Mouse (Mus musculus) forebrain, embryonic 10.5 days (tissue): ENCODE data around the gene Nup98. TPM values are rescaled to one million over a fixed set of nuclear protein-coding genes. Genes with fewer than 3 reads are reported as not detected.

Experiments used
- DNase-seq: peaks from one replicate; pipeline ENCODE4 v3.0.0-alpha.2; 2017; ENCODE audit warnings: low spot score; ENCODE audit errors: extremely low spot score
- H3K27ac ChIP-seq: fragments of 300-500 bp; sonication (generic); 2 replicates; pipeline ENCODE4 v1.5.1; 2016; ENCODE audit warnings: mild to moderate bottlenecking
- H3K27me3 ChIP-seq: fragments of 300-500 bp; sonication (generic); 2 replicates; pipeline ENCODE4 v1.6.1; 2016; ENCODE audit warnings: mild to moderate bottlenecking; ENCODE audit not compliant: poor library complexity, severe bottlenecking
- H3K36me3 ChIP-seq: fragments of 300-500 bp; sonication (generic); replicated peaks from 2 replicates; pipeline ENCODE4 v1.6.1; 2016; ENCODE audit warnings: mild to moderate bottlenecking, moderate library complexity
- H3K4me1 ChIP-seq: fragments of 300-500 bp; sonication (generic); 2 replicates; pipeline ENCODE4 v1.6.1; 2016
- H3K4me3 ChIP-seq: fragments of 300-500 bp; sonication (generic); 2 replicates; pipeline ENCODE4 v1.5.1; 2016; ENCODE audit warnings: mild to moderate bottlenecking, moderate library complexity
- H3K9me3 ChIP-seq: fragments of 300-500 bp; sonication (generic); 2 replicates; pipeline ENCODE4 v1.6.1; 2016; ENCODE audit warnings: mild to moderate bottlenecking, moderate library complexity
- WGBS: fragments of 180-500 bp; shearing (Covaris S2); methylation state at CpG from one replicate; pipeline ENCODE4 v1.1.7; 2016; 5-methylcytosine and 5-hydroxymethylcytosine counted together
- polyA plus RNA-seq: library from polyadenylated mRNA; unstranded; fragments of >200 nt; fragmentation: Nextera tagmentation; extraction: Ambion mirVana; gene quantifications from 2 replicates; pipeline ENCODE4 v1.2.1, GENCODE M21; 2016

Nup98 gene
- polyA plus RNA-seq, 1 experiment from 2014 or later, result 45.9 TPM

DNA sequence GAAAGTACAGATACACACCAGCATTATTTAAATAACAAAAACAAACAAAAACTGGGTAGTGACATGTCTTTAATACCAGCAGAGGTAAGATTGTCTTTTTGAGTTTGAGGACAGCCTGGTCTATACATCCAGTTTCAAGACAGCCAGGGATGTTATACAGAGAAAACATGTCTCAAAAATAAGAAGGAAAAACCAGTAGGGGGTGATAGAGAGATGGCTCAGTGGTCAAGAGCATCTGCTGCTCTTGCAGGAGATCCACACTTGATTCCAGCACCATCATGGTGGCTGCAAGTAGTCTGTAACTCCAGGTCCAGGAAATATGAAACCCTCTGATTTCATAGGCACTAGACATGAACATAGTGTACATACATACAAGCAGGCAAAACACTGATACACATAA, 39.7 kb downstream of the Nup98 start:
- no peaks in the 10 kb centered on the region for H3K27me3 ChIP-seq
- H3K27ac ChIP-seq, result no peak overlapping the region
- H3K36me3 ChIP-seq, result peaks cover 93% of the 10 kb centered on the region
- no peaks in the 10 kb centered on the region for H3K9me3 ChIP-seq
- no peaks in the 10 kb centered on the region for H3K4me1 ChIP-seq
- DNase-seq, result no peak
- no peak overlapping the region for H3K4me3 ChIP-seq

DNA sequence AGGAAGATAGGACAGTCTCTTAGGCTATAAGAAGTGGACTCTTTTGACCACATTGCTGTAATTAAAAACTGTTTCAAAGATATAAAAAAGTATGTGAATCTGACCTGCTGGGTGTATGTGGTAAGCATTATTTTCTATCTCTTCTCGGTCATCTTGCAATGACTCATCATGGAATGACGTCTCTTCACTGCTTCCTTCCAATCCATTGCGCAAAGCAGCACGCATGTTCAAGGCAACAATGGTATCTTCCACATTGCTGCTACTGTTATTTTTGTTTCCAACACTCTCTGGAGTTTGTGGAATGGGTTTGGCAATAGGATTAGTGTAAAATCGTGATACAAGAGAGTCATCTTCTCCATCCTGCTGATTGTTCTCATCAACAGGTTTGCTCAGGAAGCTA, 56.3 kb downstream of the Nup98 start:
- no peaks in the 10 kb centered on the region for H3K4me1 ChIP-seq
- H3K27ac ChIP-seq, result no peak overlapping the region
- DNase-seq, result no peak
- 96% methylated on average over 5 of the region's 5 CpGs for WGBS
- H3K27me3 ChIP-seq, result no peaks in the 10 kb centered on the region
- H3K36me3 ChIP-seq, result peaks cover 98% of the 10 kb centered on the region
- H3K9me3 ChIP-seq, result no peaks in the 10 kb centered on the region
- H3K4me3 ChIP-seq, result no peak overlapping the region

DNA sequence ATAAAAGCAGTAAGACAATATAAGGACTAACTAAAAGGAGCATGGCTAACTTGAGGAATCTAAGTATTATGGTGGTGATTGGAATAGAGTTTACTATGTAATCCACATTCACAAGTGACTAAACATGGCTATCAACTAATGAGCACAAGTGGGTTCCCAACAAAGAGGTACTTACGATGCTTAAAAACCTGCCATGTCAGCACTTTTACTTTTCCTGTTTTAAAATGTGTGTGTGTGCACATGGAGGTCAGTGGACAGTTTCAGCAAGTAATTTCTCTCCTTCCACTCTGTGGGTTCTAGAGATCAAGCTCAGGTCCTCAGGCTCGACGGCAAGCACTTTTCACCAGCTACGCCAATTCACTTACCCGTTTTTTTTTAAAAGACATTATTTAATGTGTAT, 72.1 kb downstream of the Nup98 start:
- no peak overlapping the region for H3K27ac ChIP-seq
- no peaks in the 10 kb centered on the region for H3K4me1 ChIP-seq
- no peak for DNase-seq
- no peaks in the 10 kb centered on the region for H3K27me3 ChIP-seq
- 97% methylated on average over 5 of the region's 5 CpGs for WGBS
- H3K4me3 ChIP-seq, result no peak overlapping the region
- peaks cover 97% of the 10 kb centered on the region for H3K36me3 ChIP-seq
- no peaks in the 10 kb centered on the region for H3K9me3 ChIP-seq

DNA sequence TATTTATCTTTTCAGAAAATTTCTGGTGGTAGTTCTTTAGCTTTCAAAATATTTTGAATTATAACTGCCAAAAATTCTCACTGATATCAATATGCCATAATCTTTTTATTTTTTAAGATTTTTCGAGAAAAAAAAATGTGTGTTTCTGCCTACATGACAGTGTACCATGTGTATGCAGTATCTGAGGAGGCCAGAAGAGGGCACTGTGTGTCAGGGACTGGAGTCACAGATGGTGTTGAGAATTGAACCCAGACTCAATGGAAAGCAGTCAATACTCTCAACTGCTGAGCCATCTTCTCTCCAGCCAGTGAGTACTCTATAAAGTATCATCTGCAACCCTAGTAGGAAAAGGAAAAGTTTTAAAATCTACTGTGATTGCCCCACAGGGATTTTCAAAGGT, 72.5 kb downstream of the Nup98 start:
- Histone ChIP-seq H3K4me1 (no peaks in the 10 kb centered on the region), H3K36me3 (peaks cover 99% of the 10 kb centered on the region), H3K4me3 (no peak overlapping the region), H3K27ac (no peak overlapping the region), H3K27me3 (no peaks in the 10 kb centered on the region), H3K9me3 (no peaks in the 10 kb centered on the region)
- DNase-seq, result peak; percentile 36
- 85% methylated on average over 1 of the region's 1 CpGs for WGBS

DNA sequence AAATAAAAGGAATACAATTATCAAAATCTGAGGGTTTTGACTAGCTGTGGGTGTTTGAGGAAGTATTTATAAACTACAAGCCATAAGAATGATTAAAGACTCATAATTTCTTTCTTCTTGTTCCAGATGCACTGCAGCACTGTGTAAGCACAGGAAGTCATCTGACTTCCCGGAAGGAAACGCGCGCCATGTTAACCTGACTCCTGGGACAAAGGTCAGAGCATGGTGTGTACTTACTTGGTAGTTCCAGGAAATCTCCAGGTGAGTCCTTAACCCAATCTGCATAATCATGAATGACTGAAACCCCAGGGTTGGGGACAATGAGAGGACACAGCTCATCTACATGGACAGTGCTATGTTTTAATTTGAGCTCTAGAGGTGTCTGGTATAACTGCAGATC, 77.6 kb downstream of the Nup98 start:
- no peaks in the 10 kb centered on the region for H3K4me1 ChIP-seq
- no peak overlapping the region for H3K4me3 ChIP-seq
- H3K9me3 ChIP-seq, result no peaks in the 10 kb centered on the region
- H3K27me3 ChIP-seq, result no peaks in the 10 kb centered on the region
- no peak for DNase-seq
- WGBS, result 96% methylated on average over 4 of the region's 4 CpGs
- peaks cover 100% of the 10 kb centered on the region for H3K36me3 ChIP-seq
- H3K27ac ChIP-seq, result no peak overlapping the region

DNA sequence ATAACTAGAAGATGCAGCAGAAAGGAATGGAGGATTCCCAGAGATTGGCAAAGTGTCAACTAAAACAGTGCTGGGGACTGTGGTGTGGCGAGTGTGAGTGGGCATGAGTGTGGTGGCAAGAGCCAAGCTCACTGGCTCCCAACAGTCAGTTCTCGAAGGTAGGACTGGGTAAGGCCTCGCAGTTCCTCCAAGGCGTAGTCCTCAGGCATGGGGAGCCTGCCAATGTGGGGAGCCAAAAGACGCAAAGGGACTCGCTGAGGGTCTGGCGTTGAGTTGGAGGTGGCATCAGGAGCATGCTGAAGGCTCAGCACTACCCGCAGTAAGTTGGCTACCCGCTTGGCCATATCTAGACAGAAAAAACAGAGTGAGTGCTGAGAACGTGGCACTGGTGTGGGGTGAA, 89.7 kb downstream of the Nup98 start:
- Histone ChIP-seq H3K4me3 (no peak overlapping the region), H3K4me1 (no peaks in the 10 kb centered on the region), H3K27me3 (no peaks in the 10 kb centered on the region), H3K9me3 (no peaks in the 10 kb centered on the region), H3K36me3 (peaks cover 73% of the 10 kb centered on the region), H3K27ac (no peak overlapping the region)
- 96% methylated on average over 10 of the region's 10 CpGs for WGBS
- no peak for DNase-seq

DNA sequence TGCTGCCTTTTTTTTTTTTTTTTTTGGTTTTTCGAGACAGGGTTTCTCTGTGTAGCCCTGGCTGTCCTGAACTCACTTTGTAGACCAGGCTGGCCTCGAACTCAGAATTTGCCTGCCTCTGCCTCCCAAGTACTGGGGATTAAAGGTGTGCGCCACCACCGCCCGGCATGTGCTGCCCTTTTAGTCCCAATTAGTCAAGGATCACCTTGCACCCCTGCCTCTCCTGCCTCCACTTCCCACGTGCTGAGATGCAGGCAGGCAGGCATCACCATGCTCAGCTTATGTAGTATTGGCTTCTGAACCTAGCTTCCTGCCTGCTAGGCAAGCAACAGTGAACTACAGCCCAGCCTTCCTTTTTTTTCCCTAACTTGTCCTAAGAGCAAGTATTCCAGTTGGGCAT, 92.6 kb downstream of the Nup98 start:
- no peaks in the 10 kb centered on the region for H3K9me3 ChIP-seq

DNA sequence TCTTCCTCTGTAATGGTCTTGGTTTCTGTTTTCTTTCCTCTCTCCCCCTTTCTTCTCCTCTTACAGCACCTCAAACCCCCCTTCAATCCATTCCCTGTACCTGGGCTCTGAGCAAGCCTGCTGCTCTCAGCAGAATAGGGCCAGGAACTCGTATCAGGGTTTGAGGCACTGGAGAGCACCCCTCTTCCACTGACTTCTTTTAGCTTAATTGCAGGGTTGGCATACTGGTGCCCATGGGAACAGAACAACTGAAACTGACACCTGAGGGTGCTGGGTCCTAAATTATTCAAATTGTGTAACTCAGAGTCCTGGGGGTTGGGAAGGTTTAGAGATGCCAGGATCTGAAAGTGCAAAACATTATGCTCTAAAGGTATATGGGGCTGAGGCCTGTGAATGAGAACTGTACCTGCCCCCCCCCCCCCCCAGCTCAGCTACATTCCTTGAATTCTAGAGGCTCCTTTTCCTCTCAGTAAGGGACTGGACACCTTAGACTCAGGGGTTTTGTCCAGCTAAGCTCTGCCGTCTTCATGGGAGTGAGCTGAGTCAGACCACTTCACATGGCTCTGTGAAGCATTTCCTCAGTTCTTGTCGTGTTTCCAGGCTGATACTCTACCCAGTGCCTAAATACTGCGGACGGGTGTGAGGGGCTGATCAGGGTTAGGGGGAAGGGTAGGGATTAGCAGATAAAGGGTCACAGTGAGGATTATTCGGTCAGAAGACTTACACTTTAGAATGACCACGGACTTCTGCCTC, 93.2 kb downstream of the Nup98 start, which contains the start of gene Chrna10:
Gene Chrna10 (minus strand): TSS at position 250 of the 753 bp plus-strand sequence.
- peaks cover 37% of the 10 kb centered on the region for H3K36me3 ChIP-seq
- WGBS, result 45% methylated on average over 7 of the region's 7 CpGs
- no peak for DNase-seq
- no peaks in the 10 kb centered on the region for H3K4me1 ChIP-seq
- no peaks in the 10 kb centered on the region for H3K9me3 ChIP-seq
- no peak within 1 kb of the TSS for H3K4me3 ChIP-seq
- H3K27me3 ChIP-seq, result no peaks in the 10 kb centered on the region
- H3K27ac ChIP-seq, result no peak within 1 kb of the TSS

More for the DNA sequence above, 92.6 kb downstream of the Nup98 start:
- H3K27ac ChIP-seq, result no peak overlapping the region
- no peaks in the 10 kb centered on the region for H3K4me1 ChIP-seq
- no peak overlapping the region for H3K4me3 ChIP-seq
- WGBS, result 79% methylated on average over 6 of the region's 6 CpGs
- DNase-seq, result no peak
- H3K36me3 ChIP-seq, result peaks cover 43% of the 10 kb centered on the region
- no peaks in the 10 kb centered on the region for H3K27me3 ChIP-seq

DNA sequence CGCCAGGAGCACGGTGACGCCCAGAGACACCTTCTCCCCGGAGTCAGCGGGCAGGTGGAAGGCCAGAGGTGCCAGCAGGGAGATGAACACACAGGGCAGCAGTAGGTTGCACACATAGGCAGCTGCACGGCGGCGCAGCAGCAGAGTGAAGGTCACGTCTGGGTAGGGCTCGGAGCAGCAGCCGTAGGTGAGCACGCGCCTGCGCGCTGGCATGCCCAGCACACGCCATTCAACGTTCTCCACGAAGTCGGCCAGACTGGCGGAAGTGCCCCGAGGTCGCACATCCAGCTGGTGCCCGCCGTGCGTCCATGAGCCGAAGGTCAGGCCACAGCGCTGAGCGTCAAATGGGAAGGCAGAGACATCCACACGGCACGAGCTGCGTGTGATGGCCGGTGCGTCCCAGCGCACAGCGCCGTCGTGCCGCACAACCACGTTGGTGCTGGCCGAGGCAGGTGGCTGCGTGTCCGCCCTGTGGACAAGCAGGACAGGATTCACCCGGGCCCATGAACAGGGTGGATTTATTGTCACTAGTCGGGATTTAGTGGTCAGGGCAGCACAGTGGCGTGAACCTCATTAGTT, 96.7 kb downstream of the Nup98 start:
- WGBS, result 88% methylated on average over 45 of the region's 45 CpGs
- Histone ChIP-seq H3K9me3 (no peaks in the 10 kb centered on the region), H3K27ac (no peak overlapping the region), H3K27me3 (0 out of 2 replicates have a peak, but pooled peaks cover 1% of the 10 kb centered on the region), H3K36me3 (peaks cover 3% of the 10 kb centered on the region), H3K4me1 (no peaks in the 10 kb centered on the region), H3K4me3 (no peak overlapping the region)
- no peak for DNase-seq

DNA sequence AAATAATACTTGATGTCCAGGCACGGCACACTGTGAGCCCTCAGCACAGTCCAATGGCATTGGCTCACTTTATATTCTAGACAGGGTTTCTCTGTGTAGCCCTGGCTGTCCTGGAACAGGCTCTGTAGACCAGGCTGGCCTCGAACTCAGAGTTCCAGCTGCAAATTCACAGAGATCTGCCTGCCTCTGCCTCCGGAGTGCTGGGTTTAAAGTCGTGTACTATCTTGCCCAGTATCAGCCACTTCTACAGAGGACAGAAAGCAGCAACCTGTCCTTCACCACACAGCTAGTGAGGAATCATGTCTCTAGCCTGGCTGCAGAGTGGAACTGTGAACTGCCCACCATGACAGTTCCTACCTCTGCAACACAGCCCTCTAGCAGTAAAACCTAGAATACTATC, 100.2 kb downstream of the Nup98 start:
- no peak overlapping the region for H3K4me3 ChIP-seq
- no peak for DNase-seq
- no peak overlapping the region for H3K27ac ChIP-seq
- no peaks in the 10 kb centered on the region for H3K36me3 ChIP-seq
- peaks cover 27% of the 10 kb centered on the region for H3K27me3 ChIP-seq
- 88% methylated on average over 4 of the region's 4 CpGs for WGBS
- no peaks in the 10 kb centered on the region for H3K9me3 ChIP-seq
- H3K4me1 ChIP-seq, result peaks cover 13% of the 10 kb centered on the region

DNA sequence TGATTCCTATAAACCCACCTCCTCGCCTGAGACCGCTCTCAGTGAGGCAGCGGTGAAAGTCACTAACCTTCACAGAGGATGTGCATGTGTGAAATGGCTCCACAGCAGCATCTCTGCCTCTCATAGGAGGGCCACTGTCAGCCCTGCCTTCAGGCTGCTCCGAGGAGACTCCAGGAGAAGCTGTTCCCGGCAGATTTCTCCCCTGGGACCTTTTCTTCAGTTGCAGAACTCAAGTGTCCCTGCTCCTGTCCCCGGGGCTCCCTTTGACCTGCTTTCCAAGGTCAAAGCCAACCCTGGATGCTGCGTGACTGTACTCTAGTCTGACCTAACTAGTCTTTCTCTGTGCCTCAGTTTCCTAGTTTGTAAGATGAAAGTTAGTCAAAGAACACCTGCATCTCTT, 100.8 kb downstream of the Nup98 start, which contains the start of gene Art5:
Gene Art5 (minus strand): TSS at position 319 of the 400 bp plus-strand sequence.
- no peak for DNase-seq
- Histone ChIP-seq H3K4me1 (peaks cover 13% of the 10 kb centered on the region), H3K27me3 (peaks cover 27% of the 10 kb centered on the region), H3K4me3 (no peak within 1 kb of the TSS), H3K27ac (no peak within 1 kb of the TSS), H3K36me3 (no peaks in the 10 kb centered on the region), H3K9me3 (no peaks in the 10 kb centered on the region)
- WGBS, result 83% methylated on average over 7 of the region's 7 CpGs

DNA sequence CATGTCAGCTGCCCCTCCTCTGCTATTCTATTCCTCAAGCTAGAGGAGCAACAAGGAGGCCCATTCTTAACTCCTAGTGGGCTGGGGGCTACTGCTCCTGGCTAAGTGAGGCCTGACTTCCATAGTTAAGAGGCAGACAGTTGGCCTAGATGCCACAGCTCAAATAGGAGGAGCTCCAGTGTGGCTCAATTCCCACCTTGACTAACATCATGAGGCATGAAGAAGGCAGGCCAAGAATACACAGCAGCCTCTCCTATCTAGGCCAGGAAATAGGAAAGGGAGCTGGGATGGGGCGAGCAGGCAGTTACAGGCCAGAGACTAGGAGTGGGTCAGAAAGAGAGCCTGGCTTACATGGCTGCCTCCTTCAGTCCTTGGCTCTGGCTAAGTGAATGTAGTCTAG, 101.8 kb downstream of the Nup98 start:
- Histone ChIP-seq H3K36me3 (no peaks in the 10 kb centered on the region), H3K27me3 (peaks cover 27% of the 10 kb centered on the region), H3K27ac (no peak overlapping the region), H3K9me3 (no peaks in the 10 kb centered on the region), H3K4me3 (no peak overlapping the region), H3K4me1 (peaks cover 13% of the 10 kb centered on the region)
- 95% methylated on average over 1 of the region's 1 CpGs for WGBS
- DNase-seq, result no peak

DNA sequence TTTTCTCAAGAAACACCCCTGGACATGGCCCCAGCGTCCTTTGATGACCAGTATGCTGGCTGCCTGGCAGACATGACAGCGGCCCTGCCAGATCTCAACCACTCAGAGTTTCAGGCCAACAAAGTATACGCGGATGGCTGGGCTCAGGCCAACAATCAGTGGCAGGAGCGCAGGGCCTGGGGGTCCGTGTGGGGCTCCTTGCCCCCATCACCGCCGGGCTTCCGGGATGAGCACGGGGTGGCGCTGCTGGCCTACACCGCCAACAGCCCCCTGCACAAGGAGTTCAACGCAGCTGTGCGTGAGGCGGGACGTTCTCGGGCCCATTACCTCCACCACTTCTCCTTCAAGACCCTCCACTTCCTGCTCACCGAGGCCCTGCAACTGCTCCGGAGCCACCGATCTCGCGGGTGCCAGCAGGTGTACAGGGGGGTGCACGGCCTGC, 103.3 kb downstream of the Nup98 start:
- Histone ChIP-seq H3K4me1 (peaks cover 27% of the 10 kb centered on the region), H3K27me3 (peaks cover 27% of the 10 kb centered on the region), H3K4me3 (peak overlapping the region; percentile 46), H3K36me3 (no peaks in the 10 kb centered on the region), H3K9me3 (no peaks in the 10 kb centered on the region), H3K27ac (peak overlapping the region; percentile 77)
- WGBS, result 22% methylated on average over 23 of the region's 23 CpGs
- DNase-seq, result no peak
